Mouse (Mus musculus) neural tube, embryonic 11.5 days (tissue): Measurements from ENCODE around the gene Tln2. TPM values are rescaled to one million over a fixed set of nuclear protein-coding genes. Genes with fewer than 3 reads are reported as not detected.
"Not testable (repeated sequence)": the region's sequence is repeated elsewhere in the genome, so short reads cannot be mapped to it uniquely, and the experiment has no call there.

Experiments
- ATAC-seq: fragments of 200-750 bp; cut with Nextera tagmentation; 2 replicates; pipeline ENCODE4 v1.8.0; 2017; ENCODE audit warnings: moderate number of reproducible peaks, mild to moderate bottlenecking, moderate TSS enrichment, moderate library complexity; ENCODE audit not compliant: insufficient read depth, low FRiP score, low TSS enrichment
- DNase-seq: peaks from one replicate; pipeline ENCODE4 v3.0.0-alpha.2; 2015; ENCODE audit warnings: low spot score
- H3K27ac ChIP-seq: fragments of 300-500 bp; sonication (generic); 2 replicates; pipeline ENCODE4 v1.5.1; 2014; ENCODE audit warnings: low read depth, mild to moderate bottlenecking, low read length
- H3K27me3 ChIP-seq: fragments of 300-500 bp; sonication (generic); 2 replicates; pipeline ENCODE4 v1.6.1; 2014; ENCODE audit warnings: mild to moderate bottlenecking, low read length, mixed read lengths; ENCODE audit not compliant: control insufficient read depth, insufficient read depth
- H3K36me3 ChIP-seq: fragments of 300-500 bp; sonication (generic); 2 replicates; pipeline ENCODE4 v1.6.1; 2014; ENCODE audit warnings: mild to moderate bottlenecking, low read length, moderate library complexity, mixed read lengths; ENCODE audit not compliant: control insufficient read depth, insufficient read depth
- H3K4me1 ChIP-seq: fragments of 300-500 bp; sonication (generic); 2 replicates; pipeline ENCODE4 v1.6.1; 2014; ENCODE audit warnings: low read length, mixed read lengths; ENCODE audit not compliant: control insufficient read depth, insufficient read depth
- H3K4me2 ChIP-seq: fragments of 300-500 bp; sonication (generic); 2 replicates; pipeline ENCODE4 v1.6.1; 2014; ENCODE audit warnings: low read depth, mild to moderate bottlenecking, moderate library complexity
- H3K4me3 ChIP-seq: fragments of 300-500 bp; sonication (generic); 2 replicates; pipeline ENCODE4 v1.5.1; 2014; ENCODE audit warnings: low read depth, low read length
- H3K9ac ChIP-seq: fragments of 300-500 bp; sonication (generic); 2 replicates; pipeline ENCODE4 v1.6.1; 2014; ENCODE audit warnings: mild to moderate bottlenecking, low read length
- H3K9me3 ChIP-seq: fragments of 300-500 bp; sonication (generic); 2 replicates; pipeline ENCODE4 v1.6.1; 2016; ENCODE audit warnings: low read length; ENCODE audit not compliant: control insufficient read depth
- WGBS: fragments of 180-500 bp; shearing (Covaris S2); extraction: QIAGEN DNeasy Blood & Tissue Kit; methylation state at CpG from one replicate; pipeline ENCODE4 v1.1.7; 2014; 5-methylcytosine and 5-hydroxymethylcytosine counted together
- polyA plus RNA-seq: library from polyadenylated mRNA; unstranded; fragments of >200 nt; fragmentation: Nextera tagmentation; extraction: Ambion mirVana; gene quantifications from 2 replicates; pipeline ENCODE4 v1.2.1, GENCODE M21; 2014

The Tln2 gene
- polyA plus RNA-seq, 1 experiment from 2014 or later, result 14.6 TPM

- H3K27ac ChIP-seq, ATAC-seq, H3K9ac ChIP-seq, H3K4me3 ChIP-seq, DNase-seq, H3K4me1 ChIP-seq, H3K9me3 ChIP-seq, H3K27me3 ChIP-seq, H3K4me2 ChIP-seq, H3K36me3 ChIP-seq: not testable (repeated sequence)
Measured at GRCm38 (mm10) chr9:67280311-67280710, 279.2 kb downstream of the Tln2 start.

- Histone ChIP-seq H3K9ac (no peak overlapping the region), H3K27ac (no peak overlapping the region), H3K9me3 (no peaks in the 10 kb centered on the region), H3K27me3 (no peaks in the 10 kb centered on the region), H3K4me1 (no peaks in the 10 kb centered on the region), H3K4me3 (no peak overlapping the region), H3K36me3 (no peaks in the 10 kb centered on the region), H3K4me2 (no peak overlapping the region)
- DNase-seq, result no peak
- no peak for ATAC-seq
- 93% methylated on average over 6 of the region's 6 CpGs for WGBS
Measured at GRCm38 (mm10) chr9:67276446-67276845, 283.1 kb downstream of the Tln2 start.

- Histone ChIP-seq H3K36me3 (no peaks in the 10 kb centered on the region), H3K4me1 (no peaks in the 10 kb centered on the region), H3K4me3 (no peak overlapping the region), H3K27ac (no peak overlapping the region), H3K4me2 (no peak overlapping the region), H3K27me3 (no peaks in the 10 kb centered on the region), H3K9ac (no peak overlapping the region), H3K9me3 (no peaks in the 10 kb centered on the region)
- WGBS, result 51% methylated on average over 3 of the region's 3 CpGs
- peak; percentile 33 for DNase-seq
- ATAC-seq, result no peak
Measured at GRCm38 (mm10) chr9:67274296-67274695, 285.2 kb downstream of the Tln2 start.

- Histone ChIP-seq H3K9ac (no peak overlapping the region), H3K4me1 (no peaks in the 10 kb centered on the region), H3K27me3 (no peaks in the 10 kb centered on the region), H3K9me3 (no peaks in the 10 kb centered on the region), H3K27ac (no peak overlapping the region), H3K4me3 (no peak overlapping the region), H3K36me3 (no peaks in the 10 kb centered on the region), H3K4me2 (no peak overlapping the region)
- ATAC-seq (no peak), DNase-seq (no peak)
Measured at GRCm38 (mm10) chr9:67273362-67273761, 286.1 kb downstream of the Tln2 start.

GRCm38 (mm10) chr9:67270734-67271133, 288.8 kb downstream of the Tln2 start:
- 80% methylated on average over 7 of the region's 7 CpGs for WGBS
- no peak overlapping the region for H3K4me3 ChIP-seq
- DNase-seq (no peak), ATAC-seq (no peak)
- H3K4me1 ChIP-seq, result no peaks in the 10 kb centered on the region
- H3K27me3 ChIP-seq, result no peaks in the 10 kb centered on the region
- H3K9me3 ChIP-seq, result no peaks in the 10 kb centered on the region
- no peak overlapping the region for H3K9ac ChIP-seq
- H3K27ac ChIP-seq, result no peak overlapping the region
- H3K36me3 ChIP-seq, result no peaks in the 10 kb centered on the region
- no peak overlapping the region for H3K4me2 ChIP-seq

GRCm38 (mm10) chr9:67270061-67270595, 289.4 kb downstream of the Tln2 start:
- no peaks in the 10 kb centered on the region for H3K27me3 ChIP-seq
- H3K27ac ChIP-seq, result no peak overlapping the region
- no peaks in the 10 kb centered on the region for H3K36me3 ChIP-seq
- DNase-seq, result no peak
- WGBS, result 82% methylated on average over 7 of the region's 7 CpGs
- H3K4me2 ChIP-seq, result no peak overlapping the region
- H3K9me3 ChIP-seq, result no peaks in the 10 kb centered on the region
- H3K9ac ChIP-seq, result no peak overlapping the region
- H3K4me3 ChIP-seq, result no peak overlapping the region
- no peak for ATAC-seq
- no peaks in the 10 kb centered on the region for H3K4me1 ChIP-seq

GRCm38 (mm10) chr9:67267276-67267990, 292.1 kb downstream of the Tln2 start:
- Histone ChIP-seq H3K4me1 (no peaks in the 10 kb centered on the region), H3K27me3 (no peaks in the 10 kb centered on the region), H3K9me3 (no peaks in the 10 kb centered on the region), H3K36me3 (no peaks in the 10 kb centered on the region), H3K4me3 (no peak overlapping the region), H3K9ac (no peak overlapping the region), H3K4me2 (no peak overlapping the region), H3K27ac (no peak overlapping the region)
- ATAC-seq (no peak), DNase-seq (no peak)
- 89% methylated on average over 8 of the region's 8 CpGs for WGBS

GRCm38 (mm10) chr9:67265513-67265912, 294.0 kb downstream of the Tln2 start:
- Histone ChIP-seq H3K36me3 (no peaks in the 10 kb centered on the region), H3K4me1 (no peaks in the 10 kb centered on the region), H3K9me3 (no peaks in the 10 kb centered on the region), H3K27me3 (no peaks in the 10 kb centered on the region), H3K9ac (no peak overlapping the region), H3K27ac (no peak overlapping the region), H3K4me3 (no peak overlapping the region), H3K4me2 (no peak overlapping the region)
- DNase-seq (no peak), ATAC-seq (no peak)
- 81% methylated on average over 11 of the region's 11 CpGs for WGBS

- H3K27me3 ChIP-seq, result no peaks in the 10 kb centered on the region
- DNase-seq, result no peak
- 73% methylated on average over 2 of the region's 2 CpGs for WGBS
- H3K4me3 ChIP-seq, result no peak overlapping the region
- no peaks in the 10 kb centered on the region for H3K36me3 ChIP-seq
- no peak overlapping the region for H3K27ac ChIP-seq
- ATAC-seq, result no peak
- H3K4me2 ChIP-seq, result no peak overlapping the region
- H3K9ac ChIP-seq, result no peak overlapping the region
- H3K4me1 ChIP-seq, result no peaks in the 10 kb centered on the region
- no peaks in the 10 kb centered on the region for H3K9me3 ChIP-seq
Measured at GRCm38 (mm10) chr9:67264896-67265295, 294.6 kb downstream of the Tln2 start.
